Mouse (Mus musculus) gastrocnemius, adult 8-10 months (tissue): ENCODE measurements at regions not wholly inside any gene's neighbourhood (a gene's known extent, or its start where the extent isn't known, plus 50 kb on each side); places are given as distances from the start of the nearest gene placed in this dataset.

Experiments used
- DNase-seq, 2 experiments: peaks; one replicate each; pipeline ENCODE4 v3.0.0; 2022; ENCODE audit warnings: low spot score in 2 of 2

DNA sequence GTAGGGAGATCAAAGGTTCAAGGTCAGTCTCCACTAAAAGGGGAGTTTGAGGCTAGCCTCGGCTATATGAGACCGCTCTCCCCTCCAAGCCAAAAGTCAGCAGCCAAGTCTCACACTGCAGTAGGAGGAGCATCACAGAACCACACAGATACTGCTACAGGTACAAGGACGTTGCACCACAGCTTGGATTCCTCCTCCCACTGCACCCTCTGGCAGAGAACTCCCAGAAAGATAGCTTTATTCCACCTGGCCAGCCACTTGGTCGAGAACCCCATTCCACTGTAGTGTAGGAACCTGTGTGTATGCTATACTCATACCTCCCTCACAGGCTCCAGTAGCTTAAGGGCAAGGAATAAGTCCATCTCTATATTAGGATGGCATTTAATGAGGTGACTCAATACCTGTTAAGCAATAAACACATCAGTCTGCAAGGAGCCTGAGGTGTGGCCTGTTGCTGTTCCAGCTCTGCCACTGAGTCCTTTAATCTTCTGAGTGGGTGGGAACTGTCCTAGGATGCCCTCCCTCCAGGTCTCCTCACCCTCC lies 254.0 kb downstream of the Sox4 start:
- DNase-seq: no peak

DNA sequence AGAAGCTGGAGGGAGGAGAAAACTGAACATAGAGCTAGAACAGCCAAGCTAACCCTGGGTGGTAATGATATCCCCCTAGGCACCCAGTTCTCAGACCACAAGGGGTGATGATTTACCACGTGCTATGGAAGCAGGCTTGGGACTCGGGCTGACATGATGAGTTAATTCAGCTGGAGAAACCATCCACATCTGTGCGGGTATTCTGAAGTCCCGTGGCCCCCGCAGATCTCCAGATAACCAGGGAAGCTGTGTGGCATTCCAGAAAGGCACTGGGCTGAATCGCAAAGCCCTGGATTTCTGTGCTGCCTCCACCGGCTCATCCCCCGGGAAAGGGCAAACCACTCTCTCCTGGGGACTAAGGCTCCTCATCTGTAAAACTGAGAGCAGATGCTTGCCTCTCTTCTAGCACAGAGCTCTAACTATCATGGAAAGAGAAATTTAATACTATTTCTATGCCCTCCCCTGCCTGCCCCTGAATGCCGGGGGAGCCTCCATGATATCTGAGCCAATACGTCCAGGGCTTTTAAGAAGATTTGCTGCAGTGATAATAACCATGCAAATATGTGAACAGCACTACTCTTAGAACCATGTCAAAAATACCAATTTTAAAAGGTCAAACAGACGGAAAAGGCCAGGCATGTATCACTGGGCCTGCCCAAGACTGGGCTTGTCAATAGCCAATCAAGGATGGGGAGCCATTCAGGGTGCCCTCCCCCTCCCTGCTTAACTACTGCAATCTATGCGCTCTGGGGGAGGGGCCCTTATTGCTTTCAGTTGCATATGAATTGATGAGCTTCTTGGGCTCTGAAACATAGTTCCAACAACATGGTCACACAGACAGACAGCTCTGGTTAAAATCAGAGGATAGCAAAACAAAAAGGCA lies 255.5 kb downstream of the Sox4 start:
- no peak for DNase-seq

- no peak for DNase-seq
These were observed 260.4 kb downstream of the Sox4 start for GRCm38 (mm10) chr13:28693078-28693477.

DNA sequence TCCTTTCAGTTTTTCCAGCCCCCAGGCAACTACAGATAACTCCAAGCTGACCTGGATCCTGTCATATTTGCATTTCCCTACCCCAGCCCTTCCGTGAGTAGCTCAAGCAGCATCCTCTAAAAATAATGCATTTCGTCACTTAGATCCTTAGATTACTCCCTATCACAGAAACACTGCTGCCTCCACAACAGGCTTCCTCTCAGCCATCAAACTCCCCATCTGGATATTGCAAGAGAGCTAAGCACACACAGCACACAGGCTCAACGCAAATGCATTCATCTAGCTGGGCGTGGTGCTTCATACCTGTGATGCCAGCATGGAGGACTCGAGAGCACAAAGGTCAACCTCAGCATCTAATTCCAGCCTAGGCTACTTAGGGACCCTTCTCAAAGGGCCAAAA lies 260.9 kb downstream of the Sox4 start:
- no peak for DNase-seq

GRCm38 (mm10) chr13:28690511-28691160 lies 262.9 kb downstream of the Sox4 start:
- DNase-seq: peak in 1 of 2 experiments; percentile 13

DNA sequence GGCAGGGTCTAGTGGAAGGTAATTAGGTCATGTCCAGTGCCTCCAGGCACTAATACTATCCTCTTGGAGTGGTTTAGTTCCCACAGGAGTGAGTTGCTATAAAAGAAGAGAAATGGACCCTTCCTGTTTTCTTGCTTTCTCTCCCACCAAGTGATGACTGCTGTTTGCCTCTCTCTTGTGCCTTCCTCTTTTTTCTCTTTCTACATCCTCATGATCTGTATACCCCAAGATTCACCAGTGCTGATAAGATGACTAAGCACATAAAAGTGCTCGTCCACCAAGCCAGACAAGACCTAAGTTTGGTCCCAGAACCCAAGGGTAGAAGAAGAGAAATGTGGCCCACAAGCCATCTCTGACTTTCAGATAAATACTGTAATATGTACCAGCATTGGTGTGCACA lies 265.7 kb downstream of the Sox4 start:
- no peak for DNase-seq

DNA sequence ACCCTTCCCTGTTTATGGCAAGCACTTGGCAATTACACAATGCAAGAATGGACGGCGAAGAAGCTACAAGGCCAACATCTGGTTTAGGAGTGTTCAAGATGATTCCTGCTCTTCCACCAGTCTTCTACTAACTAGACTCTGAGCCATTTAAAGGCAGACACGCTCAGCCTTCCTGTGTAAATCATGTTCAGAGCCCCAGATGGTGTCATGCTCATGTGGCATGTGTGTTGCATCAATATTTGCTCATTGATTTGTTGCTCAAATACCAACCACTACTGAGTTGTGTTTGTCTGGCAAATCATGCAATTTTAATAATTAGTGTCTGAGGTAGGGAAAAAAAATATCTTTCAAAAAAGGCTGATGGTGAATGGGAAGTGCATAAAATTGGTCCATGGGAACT lies 269.2 kb downstream of the Sox4 start:
- no peak for DNase-seq

DNA sequence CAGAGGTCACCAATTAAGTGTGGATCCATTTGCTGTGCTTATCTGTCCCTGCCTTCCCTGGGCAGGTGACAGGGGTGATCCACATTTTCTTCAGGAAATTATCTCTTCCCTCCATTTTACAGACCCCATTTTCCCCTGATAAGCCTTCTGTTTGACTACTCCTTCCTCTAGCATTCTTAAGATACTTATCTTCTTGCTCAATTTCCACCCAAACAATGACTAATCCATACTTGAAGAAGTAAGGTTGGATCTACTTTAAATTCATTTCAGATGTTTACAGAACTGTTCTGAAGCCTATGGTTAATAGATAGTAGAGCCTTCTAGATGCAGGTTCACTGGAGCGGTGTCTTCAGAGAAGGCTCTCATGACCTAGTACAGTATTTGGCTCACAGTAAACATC lies 273.2 kb downstream of the Sox4 start:
- DNase-seq: no peak

- no peak for DNase-seq
These were observed 279.9 kb downstream of the Sox4 start for GRCm38 (mm10) chr13:28673622-28674021.

GRCm38 (mm10) chr13:28671543-28671942 lies 282.0 kb downstream of the Sox4 start:
- DNase-seq: no peak

DNA sequence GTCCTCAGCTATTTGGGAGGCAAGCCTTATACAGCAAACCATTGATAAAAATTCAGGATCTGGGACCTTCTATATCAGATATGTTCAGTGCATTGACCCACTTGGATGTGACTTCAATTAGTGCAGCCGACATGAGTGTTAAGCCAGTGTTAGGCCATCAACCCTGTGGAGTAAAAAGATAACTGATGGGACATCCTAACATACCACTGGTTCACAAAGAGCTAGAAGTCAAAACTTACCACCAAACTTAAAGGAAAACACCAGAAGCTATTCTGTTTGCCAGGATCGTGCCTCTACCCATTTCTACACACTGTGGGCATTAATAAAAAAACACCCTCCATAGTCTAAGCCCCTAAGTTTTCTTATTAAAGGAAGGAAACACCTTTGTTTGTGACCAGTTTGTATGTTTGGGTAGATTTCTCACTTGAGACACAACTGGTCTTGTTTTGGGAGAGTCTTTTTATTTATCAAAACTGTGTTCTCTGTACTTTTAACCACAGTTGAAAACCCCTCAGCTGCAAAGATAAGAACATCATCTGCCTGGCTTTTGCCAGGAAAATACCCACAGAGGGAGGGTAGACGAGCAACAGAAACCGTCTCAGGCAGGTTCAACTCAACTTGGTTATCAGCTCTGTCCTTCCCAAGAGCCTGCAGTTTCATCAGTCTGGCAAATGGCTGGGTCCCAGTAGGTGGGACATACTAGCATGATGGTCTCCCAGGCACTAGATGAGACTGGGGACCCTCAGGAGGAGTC lies 283.5 kb downstream of the Sox4 start:
- DNase-seq: no peak

DNA sequence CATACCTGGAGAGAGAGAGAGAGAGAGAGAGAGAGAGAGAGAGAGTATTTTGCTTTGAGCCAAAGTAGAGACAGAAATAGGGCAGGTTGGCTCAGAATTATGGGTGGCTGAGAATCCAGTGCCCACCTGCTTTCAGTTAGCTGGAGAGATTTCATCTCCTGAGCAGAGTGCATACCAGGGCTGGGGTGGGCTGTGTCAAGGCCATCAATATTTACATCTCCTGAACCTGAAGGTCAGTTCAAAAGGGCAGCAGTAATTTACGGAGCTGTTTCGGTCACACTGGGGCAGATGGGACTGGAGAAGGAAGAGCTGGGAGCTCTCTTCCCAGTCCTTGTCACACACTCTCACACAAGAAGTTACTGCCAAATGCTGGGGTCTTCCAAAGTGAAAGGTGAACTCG lies 286.7 kb downstream of the Sox4 start:
- no peak for DNase-seq

- no peak for DNase-seq
These were observed 288.4 kb downstream of the Sox4 start for GRCm38 (mm10) chr13:28665150-28665549.

DNA sequence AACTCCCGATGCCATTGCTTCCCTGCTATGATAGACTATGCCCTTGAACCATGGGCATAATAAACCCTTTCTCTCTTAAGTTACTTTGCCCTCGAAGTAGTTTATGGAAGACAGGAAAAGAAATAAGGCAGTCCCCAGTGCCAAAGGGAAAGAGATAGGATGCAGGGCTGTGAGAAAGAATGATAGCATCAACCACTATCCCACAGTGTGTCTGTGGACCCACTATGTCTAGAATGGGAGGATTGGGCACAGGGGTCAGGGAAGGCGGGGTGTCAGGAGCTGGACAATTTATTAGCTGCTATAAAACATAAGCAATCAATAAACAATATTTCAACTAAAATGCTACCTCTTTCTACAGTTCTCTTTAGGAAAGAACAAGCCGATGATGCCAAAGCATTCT lies 288.8 kb downstream of the Sox4 start:
- no peak for DNase-seq

- no peak for DNase-seq
These were observed 289.4 kb downstream of the Sox4 start for GRCm38 (mm10) chr13:28663950-28664681.

- peak in 1 of 2 experiments; percentile 3 for DNase-seq
These were observed 290.1 kb downstream of the Sox4 start for GRCm38 (mm10) chr13:28663459-28663858.

DNA sequence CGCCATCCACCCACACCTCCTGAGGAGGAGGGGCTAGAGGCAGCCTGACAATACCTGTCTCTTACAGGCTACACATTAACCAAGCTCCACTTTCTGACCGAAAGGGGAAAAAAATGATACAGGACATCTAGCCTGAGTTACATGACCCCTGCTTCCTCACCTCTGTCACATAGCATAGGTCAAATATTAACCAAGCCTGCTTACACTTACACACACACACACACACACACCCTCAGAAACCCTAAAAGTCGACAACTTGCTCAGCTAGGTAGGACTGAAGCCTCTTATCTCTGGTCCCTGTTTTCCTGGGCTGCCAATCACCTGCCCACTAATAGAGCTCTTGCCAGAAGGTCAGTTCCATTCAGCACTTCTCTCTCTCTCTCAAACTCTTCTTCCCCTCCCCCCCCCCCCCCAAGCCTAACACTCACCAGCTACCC lies 291.2 kb downstream of the Sox4 start:
- no peak for DNase-seq

DNA sequence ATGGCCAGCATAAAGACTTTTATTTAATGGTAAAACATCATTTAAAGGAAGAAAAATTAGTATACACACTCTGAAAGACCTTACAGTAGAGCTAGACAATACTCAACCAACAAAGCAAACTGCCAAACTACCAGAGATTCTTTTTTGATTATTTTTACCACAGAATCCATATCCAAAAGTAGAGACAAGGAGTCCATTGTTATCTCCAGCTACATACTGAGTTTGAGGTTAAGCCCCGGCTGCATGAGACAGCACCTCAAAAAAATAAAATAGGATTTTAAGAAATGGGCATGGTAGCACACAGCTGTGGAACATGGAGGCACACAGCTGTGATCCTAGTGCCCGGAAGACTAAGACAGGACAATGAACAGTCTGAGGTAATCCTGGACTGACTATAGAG lies 293.4 kb downstream of the Sox4 start:
- no peak for DNase-seq

- no peak for DNase-seq
These were observed 294.9 kb downstream of the Sox4 start for GRCm38 (mm10) chr13:28658652-28659051.

DNA sequence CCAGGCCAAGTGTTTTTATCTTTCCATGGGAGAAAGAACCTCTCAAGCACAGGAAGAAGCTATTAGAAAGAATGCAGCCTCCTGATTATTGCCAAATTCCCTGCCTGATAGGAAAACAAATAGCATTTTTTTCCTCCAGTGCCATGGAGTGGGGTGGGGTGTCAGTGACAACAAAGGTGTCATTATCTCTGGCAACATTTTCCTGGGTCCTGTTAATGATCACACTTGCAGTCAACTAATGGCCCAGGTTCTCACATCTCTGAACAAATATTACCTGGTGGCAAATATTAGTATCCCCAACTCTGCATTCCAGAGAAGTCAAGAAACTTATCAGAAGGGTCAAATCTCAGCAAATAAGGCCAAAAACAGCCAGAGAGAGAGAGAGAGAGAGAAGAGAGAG lies 298.6 kb downstream of the Sox4 start:
- no peak for DNase-seq

DNA sequence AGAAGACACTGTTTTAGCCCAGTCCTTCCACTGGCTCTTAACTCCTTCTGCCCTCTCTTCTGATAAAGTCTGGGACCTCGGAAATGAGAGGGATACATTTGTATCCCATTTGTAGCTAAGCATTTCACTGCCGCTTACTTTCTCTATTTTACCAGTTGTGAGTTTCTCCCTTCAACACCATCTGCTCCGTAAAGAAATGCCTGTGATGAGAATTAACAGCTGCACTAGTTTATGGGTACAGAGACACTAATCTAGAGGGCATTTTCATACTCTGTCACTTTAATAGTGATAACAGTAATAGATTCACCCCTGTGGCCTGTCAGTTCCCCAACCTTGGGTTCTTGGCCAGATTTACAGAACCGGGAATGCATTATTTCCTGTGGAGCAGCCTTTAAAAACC lies 300.2 kb downstream of the Sox4 start:
- DNase-seq: no peak
